Mouse (Mus musculus): ENCODE data around the gene Tango6.

- TF ChIP-seq CTCF (IDR thresholded peaks at IDR 0.05; ENCODE audit: insufficient read depth, low read length) (no peak), POLR2A (IDR thresholded peaks at IDR 0.05; ENCODE audit: borderline replicate concordance, extremely low read depth, low read depth, low read length) (no peak)
Measured at GRCm38 (mm10) chr8:106862845-106863244, 180.0 kb downstream of the Tango6 start.

All from lung, adult 2 months (tissue).